Mouse (Mus musculus): ENCODE data around the gene Mdm2. TPM values are rescaled to one million over a fixed set of nuclear protein-coding genes. Genes with fewer than 3 reads are reported as not detected.
"Not testable (repeated sequence)": the region's sequence is repeated elsewhere in the genome, so short reads cannot be mapped to it uniquely, and the experiment has no call there.

Gene Mdm2
- polyA plus RNA-seq, 1 experiment from 2014 or later = 61.8 TPM

DNA sequence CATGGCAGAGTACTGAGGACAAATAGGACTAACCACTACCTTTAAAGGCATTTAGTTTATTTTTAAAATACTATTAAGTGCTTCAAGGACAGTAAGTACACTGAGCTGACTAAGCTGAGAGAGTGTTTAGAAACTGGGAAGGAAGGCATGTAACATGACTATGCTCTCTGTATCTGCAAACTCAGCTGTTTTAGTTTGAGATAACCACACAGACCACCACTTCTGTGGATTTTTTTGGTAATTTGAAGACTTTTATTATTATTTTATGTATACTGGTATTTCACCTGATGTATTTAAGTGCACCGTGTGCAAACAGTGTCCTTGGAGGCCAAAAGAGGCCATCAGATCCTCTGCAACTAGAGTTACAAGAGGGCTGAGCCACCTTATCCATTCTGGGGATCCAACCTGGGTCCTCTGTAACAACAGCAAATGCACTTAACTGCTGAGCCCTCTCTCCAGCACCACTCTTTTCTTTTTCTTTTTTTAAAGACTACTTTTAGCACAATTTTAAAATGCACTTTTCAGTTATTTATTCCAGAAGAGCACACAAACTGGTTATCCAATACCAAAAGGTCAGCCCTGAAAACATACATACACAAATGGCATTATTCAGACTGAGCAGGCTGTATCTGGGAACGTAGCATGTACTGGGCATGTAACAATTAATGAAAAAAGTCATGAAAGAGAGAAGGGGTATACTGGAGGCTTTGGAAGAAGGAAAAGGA, 3.3 kb downstream of the Mdm2 start:
- peaks cover 56% of the 10 kb centered on the region for H3K36me3 ChIP-seq (ENCODE audit: poor library complexity, severe bottlenecking)
- no peak for ATAC-seq
- H3K27ac ChIP-seq = no peak overlapping the region
- H3K4me3 ChIP-seq = no peak overlapping the region
- H3K4me2 ChIP-seq = no peak overlapping the region
- H3K27me3 ChIP-seq = no peaks in the 10 kb centered on the region
- H3K9me3 ChIP-seq (replicated peaks) = no peaks in the 10 kb centered on the region
- WGBS = 90% methylated on average over 2 of the region's 2 CpGs
- H3K4me1 ChIP-seq = peaks cover 23% of the 10 kb centered on the region
- H3K9ac ChIP-seq = no peak overlapping the region

DNA sequence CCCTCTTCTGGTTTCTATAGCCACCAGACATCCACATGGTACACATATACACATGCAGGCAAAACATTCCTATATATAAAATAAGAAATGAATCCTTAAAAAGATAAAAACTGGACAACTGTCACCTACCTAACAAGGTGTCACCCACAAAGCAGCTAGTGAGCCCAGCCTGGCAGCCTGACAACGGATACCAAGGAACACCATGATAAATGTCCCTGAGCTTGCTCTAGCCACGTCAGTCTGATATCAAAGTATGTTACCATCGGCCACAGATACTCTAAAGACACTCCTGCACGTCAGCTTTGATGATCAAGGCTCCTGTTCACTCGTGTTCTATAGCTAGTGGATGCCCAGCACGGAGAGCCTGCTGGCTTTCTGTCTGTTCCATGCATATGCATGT, 4.1 kb downstream of the Mdm2 start:
- peaks cover 21% of the 10 kb centered on the region for H3K4me1 ChIP-seq
- no peak overlapping the region; the same call in 1 of the 2 replicates for H3K9ac ChIP-seq
- H3K36me3 ChIP-seq (ENCODE audit: poor library complexity, severe bottlenecking) = peaks cover 64% of the 10 kb centered on the region
- WGBS = 87% methylated on average over 6 of the region's 6 CpGs
- no peaks in the 10 kb centered on the region for H3K27me3 ChIP-seq
- H3K4me2 ChIP-seq = no peak overlapping the region
- H3K9me3 ChIP-seq (replicated peaks) = no peaks in the 10 kb centered on the region
- no peak overlapping the region for H3K4me3 ChIP-seq
- ATAC-seq = no peak
- H3K27ac ChIP-seq = no peak overlapping the region

DNA sequence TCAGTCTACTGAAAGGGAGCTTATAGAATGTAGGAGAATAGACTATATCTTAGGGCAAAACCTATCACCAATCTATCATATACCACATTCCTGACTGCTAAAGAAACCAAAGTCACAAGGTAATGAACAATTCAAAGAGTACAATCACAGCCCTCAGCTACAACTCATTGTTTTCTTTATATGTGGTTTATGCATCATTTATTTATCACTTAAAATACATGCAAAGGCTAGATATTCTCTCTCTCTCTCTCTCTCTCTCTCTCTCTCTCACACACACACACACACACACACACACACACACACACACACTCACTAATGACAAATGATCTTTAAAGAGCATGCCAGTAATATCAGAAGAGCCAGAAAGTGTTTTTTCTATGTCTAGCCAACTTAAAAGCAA, 4.8 kb downstream of the Mdm2 start:
- Histone ChIP-seq H3K4me2 (no peak overlapping the region), H3K4me1 (peaks cover 17% of the 10 kb centered on the region), H3K27ac (no peak overlapping the region), H3K9ac (no peak overlapping the region), H3K36me3 (ENCODE audit: poor library complexity, severe bottlenecking) (peaks cover 69% of the 10 kb centered on the region), H3K9me3 (replicated peaks) (no peaks in the 10 kb centered on the region), H3K4me3 (no peak overlapping the region), H3K27me3 (no peaks in the 10 kb centered on the region)
- no peak for ATAC-seq

DNA sequence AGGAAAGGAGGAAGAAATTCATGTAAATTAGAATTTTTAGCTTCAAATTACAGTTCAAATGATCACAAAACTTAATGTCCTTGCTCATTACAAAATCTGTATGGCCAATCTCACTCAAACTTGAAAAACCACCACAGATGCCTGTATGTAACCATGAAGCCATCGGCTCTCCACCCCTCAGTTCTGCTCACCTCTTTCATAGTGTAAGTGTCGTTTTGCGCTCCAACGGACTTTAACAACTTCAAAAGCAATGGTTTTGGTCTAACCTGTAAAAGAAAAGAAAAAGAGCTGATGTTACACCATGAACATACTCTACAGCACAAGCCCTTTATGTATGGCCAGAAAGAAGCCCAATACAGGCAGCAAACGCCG, 5.6 kb downstream of the Mdm2 start:
- Histone ChIP-seq H3K27ac (no peak overlapping the region), H3K9me3 (replicated peaks) (no peaks in the 10 kb centered on the region), H3K4me1 (peaks cover 17% of the 10 kb centered on the region), H3K4me3 (no peak overlapping the region), H3K36me3 (ENCODE audit: poor library complexity, severe bottlenecking) (peaks cover 77% of the 10 kb centered on the region), H3K27me3 (no peaks in the 10 kb centered on the region), H3K9ac (no peak overlapping the region), H3K4me2 (no peak overlapping the region)
- ATAC-seq = no peak
- WGBS = 93% methylated on average over 6 of the region's 6 CpGs

DNA sequence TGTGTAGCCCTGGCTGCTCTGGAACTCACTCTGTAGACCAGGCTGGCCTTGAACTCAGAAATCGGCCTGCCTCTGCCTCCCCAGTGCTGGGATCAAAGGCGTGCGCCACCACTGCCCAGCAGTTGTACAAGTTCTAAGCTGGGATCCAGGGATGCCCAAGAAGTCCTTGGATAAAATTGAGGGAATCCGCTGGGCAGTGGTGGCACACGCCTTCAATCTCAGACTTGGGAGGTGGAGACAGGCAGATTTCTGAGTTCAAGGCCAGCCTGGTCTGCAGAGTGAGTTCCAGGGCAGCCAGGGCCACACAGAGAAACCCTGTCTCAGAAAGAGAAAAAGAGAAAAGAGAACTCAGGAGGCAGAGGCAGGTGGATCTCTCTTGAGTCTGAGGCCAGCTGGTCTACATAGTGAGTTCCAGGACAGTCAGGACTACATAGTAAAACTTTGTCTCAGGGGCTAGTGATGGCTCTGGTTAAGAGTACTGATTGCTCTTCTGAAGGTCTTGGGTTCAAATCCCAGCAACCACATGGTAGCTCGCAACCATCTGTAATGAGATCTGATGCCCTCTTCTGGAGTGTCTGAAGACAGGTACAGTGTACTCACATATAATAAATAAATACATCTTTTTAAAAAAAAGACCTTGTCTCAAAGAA, 6.1 kb downstream of the Mdm2 start:
- 98% methylated on average over 6 of the region's 6 CpGs for WGBS
- not testable (repeated sequence) for H3K9me3 ChIP-seq (replicated peaks); H3K27me3 ChIP-seq; ATAC-seq; H3K4me2 ChIP-seq; H3K9ac ChIP-seq; H3K27ac ChIP-seq; H3K4me3 ChIP-seq
- H3K36me3 ChIP-seq (ENCODE audit: poor library complexity, severe bottlenecking) = peaks cover 82% of the 10 kb centered on the region
- peaks cover 16% of the 10 kb centered on the region for H3K4me1 ChIP-seq

DNA sequence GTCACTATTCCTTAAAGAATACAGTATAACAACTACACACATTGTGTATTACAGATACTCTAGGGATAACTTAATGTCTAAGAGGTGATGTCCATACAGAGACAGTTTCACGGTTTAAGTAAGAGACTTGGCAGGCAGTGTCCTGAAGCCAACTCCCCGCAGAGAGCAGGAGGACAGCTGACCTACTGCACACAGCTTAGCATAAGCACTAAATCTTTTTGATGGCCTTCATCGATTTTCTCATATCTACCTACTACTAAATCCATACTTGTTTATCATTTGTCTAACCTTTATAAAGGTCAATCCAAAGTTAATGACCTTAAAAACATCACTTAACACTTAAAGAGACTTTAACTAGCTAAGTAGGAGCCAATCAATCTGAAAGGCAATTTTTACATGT, 7.1 kb downstream of the Mdm2 start:
- 93% methylated on average over 3 of the region's 3 CpGs for WGBS
- Histone ChIP-seq H3K9me3 (replicated peaks) (no peaks in the 10 kb centered on the region), H3K27me3 (no peaks in the 10 kb centered on the region), H3K4me1 (peaks cover 7% of the 10 kb centered on the region; the same call in 1 of the 2 replicates), H3K36me3 (ENCODE audit: poor library complexity, severe bottlenecking) (peaks cover 88% of the 10 kb centered on the region), H3K4me2 (no peak overlapping the region), H3K9ac (no peak overlapping the region), H3K4me3 (no peak overlapping the region), H3K27ac (no peak overlapping the region)
- no peak for ATAC-seq

DNA sequence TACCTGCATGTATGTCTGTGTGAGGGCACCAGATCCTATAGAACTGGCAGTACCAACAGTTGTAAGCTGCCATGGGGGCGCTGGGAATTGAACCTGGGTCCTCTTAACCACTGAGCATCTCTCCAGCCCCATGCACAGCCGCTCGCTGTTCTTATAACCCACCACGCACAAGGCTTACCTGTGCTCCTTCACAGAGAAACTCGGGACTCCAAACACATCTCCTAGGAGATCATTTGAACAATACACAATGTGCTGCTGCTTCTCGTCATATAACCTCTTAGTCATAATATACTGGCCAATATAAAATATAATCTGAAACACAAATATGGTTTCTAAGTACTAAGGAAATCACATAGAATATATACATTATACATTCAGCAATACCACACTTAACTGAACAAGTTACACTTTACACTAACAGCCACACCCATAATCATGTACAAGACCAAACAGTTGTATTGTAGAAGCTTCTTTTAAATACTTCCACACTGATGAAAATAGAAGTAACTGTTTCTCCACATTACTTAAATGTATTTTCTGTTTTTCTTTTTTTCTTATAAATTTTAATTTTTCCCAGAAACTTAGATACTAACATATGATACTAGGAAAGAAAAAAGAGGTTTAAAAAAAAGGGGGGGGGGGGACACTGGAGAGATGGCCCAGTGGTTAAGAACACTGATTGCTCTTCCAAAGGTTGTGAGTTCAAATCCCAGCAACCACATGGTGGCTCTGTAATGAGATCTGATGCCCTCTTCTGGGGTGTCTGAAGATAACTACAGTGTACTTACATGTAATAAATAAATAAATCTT, 8.3 kb downstream of the Mdm2 start:
- WGBS = 96% methylated on average over 6 of the region's 6 CpGs
- Histone ChIP-seq H3K27ac (no peak overlapping the region), H3K4me3 (no peak overlapping the region), H3K9me3 (replicated peaks) (no peaks in the 10 kb centered on the region), H3K4me1 (peaks cover 7% of the 10 kb centered on the region; the same call in 1 of the 2 replicates), H3K27me3 (no peaks in the 10 kb centered on the region), H3K4me2 (no peak overlapping the region), H3K9ac (no peak overlapping the region), H3K36me3 (ENCODE audit: poor library complexity, severe bottlenecking) (peaks cover 93% of the 10 kb centered on the region)
- no peak for ATAC-seq

DNA sequence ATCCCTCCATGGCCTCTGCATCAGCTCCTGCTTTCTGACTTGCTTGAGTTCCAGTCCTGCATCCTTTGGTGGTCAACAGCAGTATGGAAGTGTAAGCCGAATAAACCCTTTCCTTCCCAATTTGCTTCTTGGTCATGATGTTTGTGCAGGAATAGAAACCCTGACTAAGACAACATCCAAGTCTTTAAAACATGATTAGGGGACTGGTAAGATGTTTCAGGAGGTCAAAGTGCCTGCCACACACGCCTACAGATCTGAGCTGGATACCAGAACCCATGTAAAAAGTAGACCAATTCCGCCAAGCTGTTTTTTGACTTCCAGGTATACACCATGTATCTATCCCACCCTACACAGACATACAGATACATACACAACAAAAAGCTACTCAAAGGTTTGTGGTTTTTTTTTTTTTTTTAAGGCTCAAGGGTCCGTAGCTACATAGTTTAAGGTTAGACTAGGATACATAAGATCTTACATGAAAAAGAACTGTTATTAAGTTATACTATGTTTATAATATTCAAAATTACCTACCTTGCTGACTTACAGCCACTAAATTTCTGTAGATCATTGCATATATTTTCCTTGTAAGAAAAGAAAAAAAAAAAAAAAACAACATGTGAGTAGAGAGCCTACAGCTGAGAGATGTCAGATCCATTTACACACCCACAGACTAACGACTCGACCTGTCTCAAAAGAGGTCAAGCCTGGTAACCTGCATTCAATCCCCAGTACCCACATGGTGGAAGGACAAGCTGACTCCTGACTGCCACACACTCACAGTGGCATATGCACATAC, 9.3 kb downstream of the Mdm2 start:
- H3K27me3 ChIP-seq = no peaks in the 10 kb centered on the region

DNA sequence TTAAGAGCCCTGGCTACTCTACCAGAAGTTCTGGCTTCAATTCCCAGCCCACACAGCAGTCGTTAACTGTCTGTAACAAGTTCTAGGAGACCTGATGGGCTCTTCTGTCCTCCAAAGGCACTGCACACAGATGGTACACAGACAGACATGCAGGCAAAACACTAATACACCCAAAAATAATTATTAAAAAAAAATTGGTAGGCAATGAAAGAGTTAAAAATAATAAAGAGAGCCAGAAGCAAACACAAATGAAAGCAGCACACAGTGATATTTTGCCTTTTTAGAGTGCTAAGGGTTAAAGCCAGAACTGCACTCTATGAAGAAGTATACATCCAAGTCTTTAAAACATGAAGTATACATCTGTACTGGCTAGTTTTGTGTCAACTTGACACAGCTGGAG, 10.1 kb downstream of the Mdm2 start:
- no peaks in the 10 kb centered on the region for H3K9me3 ChIP-seq (replicated peaks)
- no peaks in the 10 kb centered on the region for H3K4me1 ChIP-seq
- H3K27ac ChIP-seq = no peak overlapping the region
- H3K9ac ChIP-seq = no peak overlapping the region
- H3K36me3 ChIP-seq (ENCODE audit: poor library complexity, severe bottlenecking) = peaks cover 96% of the 10 kb centered on the region
- H3K27me3 ChIP-seq = no peaks in the 10 kb centered on the region
- ATAC-seq = no peak
- H3K4me2 ChIP-seq = no peak overlapping the region
- H3K4me3 ChIP-seq = no peak overlapping the region
- 95% methylated on average over 1 of the region's 1 CpGs for WGBS

More for the DNA sequence above, 9.3 kb downstream of the Mdm2 start:
- H3K9ac ChIP-seq = no peak overlapping the region
- no peak overlapping the region for H3K4me2 ChIP-seq
- peaks cover 94% of the 10 kb centered on the region for H3K36me3 ChIP-seq (ENCODE audit: poor library complexity, severe bottlenecking)
- H3K4me3 ChIP-seq = no peak overlapping the region
- 93% methylated on average over 6 of the region's 6 CpGs for WGBS
- ATAC-seq = no peak
- H3K27ac ChIP-seq = no peak overlapping the region
- H3K4me1 ChIP-seq = no peaks in the 10 kb centered on the region
- H3K9me3 ChIP-seq (replicated peaks) = no peaks in the 10 kb centered on the region

DNA sequence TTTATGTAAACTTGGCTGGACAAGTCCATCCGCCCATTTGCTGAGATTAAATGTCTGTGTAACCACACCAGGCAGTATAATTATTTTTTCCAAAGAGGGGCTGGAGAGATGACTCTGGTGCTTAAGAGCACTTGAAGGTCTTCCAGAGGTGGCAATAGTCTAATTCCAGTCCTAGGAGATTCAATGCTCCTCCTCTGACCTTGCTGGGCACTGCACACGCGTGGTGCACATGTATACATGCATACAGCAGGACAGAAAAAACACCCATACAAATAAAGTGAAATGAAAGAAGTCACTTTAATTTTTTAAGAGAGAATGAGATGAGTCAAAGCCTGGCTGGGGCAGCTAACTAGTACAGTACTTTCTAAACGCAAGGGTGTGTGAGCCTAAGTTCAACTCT, 10.6 kb downstream of the Mdm2 start:
- no peaks in the 10 kb centered on the region for H3K9me3 ChIP-seq (replicated peaks)
- no peaks in the 10 kb centered on the region for H3K4me1 ChIP-seq
- H3K4me3 ChIP-seq = no peak overlapping the region
- no peak overlapping the region for H3K27ac ChIP-seq
- H3K27me3 ChIP-seq = no peaks in the 10 kb centered on the region
- no peak overlapping the region for H3K9ac ChIP-seq
- H3K36me3 ChIP-seq (ENCODE audit: poor library complexity, severe bottlenecking) = peaks cover 96% of the 10 kb centered on the region
- over 99% methylated on average over 4 of the region's 4 CpGs for WGBS
- no peak overlapping the region for H3K4me2 ChIP-seq
- ATAC-seq = no peak

DNA sequence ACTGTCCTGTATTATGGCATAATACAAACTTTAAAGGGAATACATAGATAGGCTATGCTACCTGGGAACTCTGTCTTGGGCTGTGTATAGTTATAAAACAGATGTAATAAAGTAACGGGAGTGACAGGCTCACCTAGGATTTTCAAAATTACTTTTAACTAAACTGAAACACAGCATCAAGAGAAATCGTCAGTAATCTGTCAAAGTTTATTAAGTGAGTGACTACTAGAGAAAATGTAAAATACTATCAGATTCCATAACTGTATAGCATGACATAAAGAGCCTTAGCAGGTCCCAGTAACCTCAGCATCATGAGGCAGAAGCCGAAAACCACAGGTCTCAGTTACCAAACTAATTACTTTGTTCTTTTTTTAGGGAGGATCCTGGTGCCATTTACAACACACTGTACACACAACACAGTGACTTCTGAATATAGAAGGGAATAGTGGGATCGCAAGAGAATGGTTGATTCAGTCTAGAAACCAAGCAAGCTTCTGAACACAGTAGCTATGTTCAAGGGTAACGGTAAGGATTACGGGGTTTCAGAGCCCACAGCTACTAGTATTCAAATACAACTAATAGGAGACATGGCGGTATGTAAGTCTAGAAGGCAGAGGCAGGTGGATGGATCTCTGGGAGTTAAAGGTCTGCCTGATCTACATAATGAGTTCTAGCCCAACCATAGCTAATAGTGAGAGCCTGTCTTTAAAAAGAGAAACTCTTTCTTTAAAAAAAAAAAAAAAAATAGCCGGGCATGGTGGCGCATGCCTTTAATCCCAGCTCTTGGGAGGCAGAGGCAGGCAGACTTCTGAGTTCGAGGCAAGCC, 12.0 kb downstream of the Mdm2 start:
- no peak overlapping the region for H3K4me2 ChIP-seq
- H3K9ac ChIP-seq = no peak overlapping the region
- H3K4me1 ChIP-seq = no peaks in the 10 kb centered on the region
- no peak overlapping the region for H3K4me3 ChIP-seq
- H3K9me3 ChIP-seq (replicated peaks) = no peaks in the 10 kb centered on the region
- ATAC-seq = no peak
- H3K36me3 ChIP-seq (ENCODE audit: poor library complexity, severe bottlenecking) = peaks cover 95% of the 10 kb centered on the region
- H3K27me3 ChIP-seq = no peaks in the 10 kb centered on the region
- no peak overlapping the region for H3K27ac ChIP-seq
- WGBS = 97% methylated on average over 10 of the region's 10 CpGs
